Mouse (Mus musculus) hindbrain, embryonic 16.5 days (tissue): ENCODE data around the gene Ston2. TPM values are rescaled to one million over a fixed set of nuclear protein-coding genes. Genes with fewer than 3 reads are reported as not detected.
"Not testable (repeated sequence)": the region's sequence is repeated elsewhere in the genome, so short reads cannot be mapped to it uniquely, and the experiment has no call there.

Experiments used
- ATAC-seq: fragments of 200-750 bp; cut with Nextera tagmentation; 2 replicates; pipeline ENCODE4 v1.8.0; 2017; ENCODE audit warnings: moderate TSS enrichment, moderate library complexity
- H3K27ac ChIP-seq: fragments of 300-500 bp; sonication (generic); 2 replicates; pipeline ENCODE4 v1.5.1; 2014; ENCODE audit warnings: low read depth, mild to moderate bottlenecking, control low read depth, low read length, moderate library complexity
- H3K27me3 ChIP-seq: fragments of 300-500 bp; sonication (generic); replicated peaks from 2 replicates; pipeline ENCODE4 v1.6.1; 2014; ENCODE audit warnings: low read length; ENCODE audit not compliant: control insufficient read depth, insufficient read depth
- H3K36me3 ChIP-seq: fragments of 300-500 bp; sonication (generic); 2 replicates; pipeline ENCODE4 v1.6.1; 2014; ENCODE audit warnings: mild to moderate bottlenecking, low read length, moderate library complexity, mixed read lengths; ENCODE audit not compliant: control insufficient read depth, insufficient read depth
- H3K4me1 ChIP-seq: fragments of 300-500 bp; sonication (generic); 2 replicates; pipeline ENCODE4 v1.6.1; 2014; ENCODE audit warnings: low read depth, low read length; ENCODE audit not compliant: control insufficient read depth, insufficient read depth
- H3K4me2 ChIP-seq: fragments of 300-500 bp; sonication (generic); 2 replicates; pipeline ENCODE4 v1.6.1; 2014; ENCODE audit warnings: mild to moderate bottlenecking, low read length, control low read depth, moderate library complexity
- H3K4me3 ChIP-seq: fragments of 300-500 bp; sonication (generic); 2 replicates; pipeline ENCODE4 v1.5.1; 2014; ENCODE audit warnings: mild to moderate bottlenecking, low read length, control low read depth, moderate library complexity
- H3K9ac ChIP-seq: fragments of 300-500 bp; sonication (generic); 2 replicates; pipeline ENCODE4 v1.6.1; 2014; ENCODE audit warnings: low read depth, mild to moderate bottlenecking, control low read depth, low read length, moderate library complexity
- H3K9me3 ChIP-seq: fragments of 300-500 bp; sonication (generic); 2 replicates; pipeline ENCODE4 v1.6.1; 2014; ENCODE audit warnings: mild to moderate bottlenecking, low read length, moderate library complexity; ENCODE audit not compliant: control insufficient read depth
- WGBS: fragments of 180-500 bp; shearing (Covaris S2); extraction: QIAGEN DNeasy Blood & Tissue Kit; methylation state at CpG from one replicate; pipeline ENCODE4 v1.1.7; 2014; 5-methylcytosine and 5-hydroxymethylcytosine counted together
- polyA plus RNA-seq: library from polyadenylated mRNA; unstranded; fragments of >200 nt; fragmentation: Nextera tagmentation; extraction: Ambion mirVana; gene quantifications from 2 replicates; pipeline ENCODE4 v1.2.1, GENCODE M21; 2015

Ston2 gene
- polyA plus RNA-seq, 1 experiment from 2014 or later, result 7.1 TPM

DNA sequence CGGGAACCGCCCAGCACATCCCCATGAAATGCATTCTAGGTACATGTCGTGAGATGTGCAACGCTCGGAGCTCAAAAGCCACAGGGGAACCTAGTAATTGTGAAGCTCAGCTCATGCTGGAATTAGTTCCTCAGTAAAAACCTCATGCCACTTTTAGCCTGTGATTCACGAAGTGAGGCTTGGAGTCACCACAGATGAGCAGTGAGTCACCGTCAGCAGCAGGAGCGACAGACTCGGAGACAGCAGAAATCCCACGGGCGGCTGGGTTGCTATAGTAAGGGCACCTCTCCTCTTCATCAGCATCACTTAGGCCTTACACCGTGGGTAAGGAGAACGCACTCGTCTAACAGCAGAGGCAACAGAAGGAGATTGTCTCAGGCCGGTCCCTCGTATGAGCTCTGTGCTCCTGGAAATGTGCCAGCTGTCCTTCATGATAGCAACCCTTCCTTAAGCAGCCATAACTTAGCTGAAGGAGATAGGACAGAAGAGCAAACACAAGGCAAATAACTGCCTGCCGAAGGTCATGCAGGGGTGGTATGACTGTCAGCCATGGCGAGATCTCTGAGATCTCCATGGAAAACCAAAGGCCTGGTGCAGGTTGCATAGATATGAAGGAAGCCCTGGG is 39.8 kb downstream of the Ston2 start:
- no peak overlapping the region for H3K9ac ChIP-seq
- H3K4me1 ChIP-seq, result peaks cover 18% of the 10 kb centered on the region
- no peak overlapping the region for H3K27ac ChIP-seq
- H3K9me3 ChIP-seq, result no peaks in the 10 kb centered on the region
- no peaks in the 10 kb centered on the region for H3K36me3 ChIP-seq
- H3K27me3 ChIP-seq, result no peaks in the 10 kb centered on the region
- ATAC-seq, result 0 out of 2 replicates have a peak, but pooled peaks have one; percentile 17
- 51% methylated on average over 18 of the region's 18 CpGs for WGBS
- no peak overlapping the region for H3K4me3 ChIP-seq
- no peak overlapping the region for H3K4me2 ChIP-seq

- not testable (repeated sequence) for H3K4me3 ChIP-seq, H3K36me3 ChIP-seq, H3K9ac ChIP-seq, H3K27ac ChIP-seq, H3K4me2 ChIP-seq, H3K9me3 ChIP-seq, H3K27me3 ChIP-seq, ATAC-seq
- H3K4me1 ChIP-seq, result peaks cover 18% of the 10 kb centered on the region
- WGBS, result 91% methylated on average over 5 of the region's 5 CpGs
Measured at GRCm38 (mm10) chr12:91746839-91747238, 41.3 kb downstream of the Ston2 start.

DNA sequence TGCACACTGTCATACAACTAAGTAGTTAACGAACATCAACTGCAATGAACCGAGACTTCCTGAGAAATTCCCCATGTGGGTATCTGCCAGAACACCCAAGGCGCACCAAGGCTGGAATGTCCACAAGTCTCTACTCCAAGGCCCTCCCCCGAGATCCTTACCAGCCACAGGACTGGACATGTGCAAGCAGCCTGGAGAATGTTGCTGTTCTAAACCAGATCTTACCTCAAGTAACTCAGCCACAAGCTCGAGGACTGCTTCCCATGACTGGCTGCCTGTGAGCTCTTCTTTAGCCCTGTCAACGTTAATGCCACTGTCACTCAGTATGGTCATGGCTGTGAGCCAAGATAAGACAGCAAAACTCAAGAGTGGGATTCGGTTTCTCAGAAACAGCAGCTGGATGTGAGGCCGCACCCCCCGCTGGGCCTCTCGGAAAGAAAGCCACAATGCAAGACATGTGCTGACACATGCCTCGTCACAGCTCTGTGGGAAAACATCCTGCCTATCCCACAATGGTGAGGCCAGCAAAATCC is 42.4 kb downstream of the Ston2 start:
- H3K36me3 ChIP-seq, result no peaks in the 10 kb centered on the region
- H3K27ac ChIP-seq, result no peak overlapping the region
- H3K4me3 ChIP-seq, result no peak overlapping the region
- ATAC-seq, result no peak
- no peaks in the 10 kb centered on the region for H3K27me3 ChIP-seq
- 47% methylated on average over 11 of the region's 11 CpGs for WGBS
- H3K9ac ChIP-seq, result no peak overlapping the region
- H3K4me1 ChIP-seq, result peaks cover 18% of the 10 kb centered on the region
- H3K9me3 ChIP-seq, result no peaks in the 10 kb centered on the region
- H3K4me2 ChIP-seq, result no peak overlapping the region

GRCm38 (mm10) chr12:91744091-91744490 is 44.1 kb downstream of the Ston2 start:
- no peak for ATAC-seq
- peaks cover 10% of the 10 kb centered on the region for H3K4me1 ChIP-seq
- H3K4me3 ChIP-seq, result no peak overlapping the region
- no peaks in the 10 kb centered on the region for H3K9me3 ChIP-seq
- no peaks in the 10 kb centered on the region for H3K36me3 ChIP-seq
- H3K27ac ChIP-seq, result no peak overlapping the region
- H3K9ac ChIP-seq, result no peak overlapping the region
- H3K27me3 ChIP-seq, result no peaks in the 10 kb centered on the region
- no peak overlapping the region for H3K4me2 ChIP-seq
- WGBS, result 55% methylated on average over 6 of the region's 6 CpGs

- Histone ChIP-seq H3K4me3 (no peak overlapping the region), H3K27ac (no peak overlapping the region), H3K4me2 (no peak overlapping the region), H3K36me3 (no peaks in the 10 kb centered on the region), H3K9ac (no peak overlapping the region), H3K27me3 (no peaks in the 10 kb centered on the region), H3K4me1 (peaks cover 5% of the 10 kb centered on the region; the same call in 1 of the 2 replicates), H3K9me3 (no peaks in the 10 kb centered on the region)
- ATAC-seq, result no peak
- 95% methylated on average over 7 of the region's 7 CpGs for WGBS
Measured at GRCm38 (mm10) chr12:91742916-91743315, 45.3 kb downstream of the Ston2 start.

DNA sequence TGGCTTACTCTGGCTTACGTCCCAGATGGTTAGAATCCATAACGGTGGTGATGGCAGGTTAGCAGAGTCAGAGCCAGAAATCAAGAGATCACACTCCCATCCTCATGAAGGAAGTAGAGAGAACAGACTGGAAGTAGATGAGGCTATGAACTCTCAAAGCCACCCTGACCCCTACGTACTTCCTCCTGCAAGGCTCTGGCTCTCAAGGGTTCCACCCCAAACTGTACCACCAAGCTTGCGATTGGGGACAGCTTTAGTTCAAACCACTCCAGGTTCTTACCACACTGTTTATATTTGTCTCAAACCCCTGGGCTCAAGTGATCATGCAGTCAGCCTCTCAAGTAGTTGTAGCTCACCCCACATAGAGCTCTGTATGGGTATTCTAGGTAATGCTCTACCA is 49.8 kb downstream of the Ston2 start:
- Histone ChIP-seq H3K36me3 (no peaks in the 10 kb centered on the region), H3K27me3 (no peaks in the 10 kb centered on the region), H3K4me3 (no peak overlapping the region), H3K4me2 (no peak overlapping the region), H3K9ac (no peak overlapping the region), H3K27ac (no peak overlapping the region), H3K9me3 (no peaks in the 10 kb centered on the region), H3K4me1 (no peaks in the 10 kb centered on the region)
- 85% methylated on average over 4 of the region's 4 CpGs for WGBS
- ATAC-seq, result no peak

GRCm38 (mm10) chr12:91736221-91736980 is 51.8 kb downstream of the Ston2 start:
- Histone ChIP-seq H3K27ac (no peak overlapping the region), H3K4me2 (no peak overlapping the region), H3K27me3 (no peaks in the 10 kb centered on the region), H3K9me3 (no peaks in the 10 kb centered on the region), H3K9ac (no peak overlapping the region), H3K4me1 (no peaks in the 10 kb centered on the region), H3K4me3 (no peak overlapping the region), H3K36me3 (no peaks in the 10 kb centered on the region)
- ATAC-seq, result no peak
- WGBS, result 97% methylated on average over 15 of the region's 15 CpGs

DNA sequence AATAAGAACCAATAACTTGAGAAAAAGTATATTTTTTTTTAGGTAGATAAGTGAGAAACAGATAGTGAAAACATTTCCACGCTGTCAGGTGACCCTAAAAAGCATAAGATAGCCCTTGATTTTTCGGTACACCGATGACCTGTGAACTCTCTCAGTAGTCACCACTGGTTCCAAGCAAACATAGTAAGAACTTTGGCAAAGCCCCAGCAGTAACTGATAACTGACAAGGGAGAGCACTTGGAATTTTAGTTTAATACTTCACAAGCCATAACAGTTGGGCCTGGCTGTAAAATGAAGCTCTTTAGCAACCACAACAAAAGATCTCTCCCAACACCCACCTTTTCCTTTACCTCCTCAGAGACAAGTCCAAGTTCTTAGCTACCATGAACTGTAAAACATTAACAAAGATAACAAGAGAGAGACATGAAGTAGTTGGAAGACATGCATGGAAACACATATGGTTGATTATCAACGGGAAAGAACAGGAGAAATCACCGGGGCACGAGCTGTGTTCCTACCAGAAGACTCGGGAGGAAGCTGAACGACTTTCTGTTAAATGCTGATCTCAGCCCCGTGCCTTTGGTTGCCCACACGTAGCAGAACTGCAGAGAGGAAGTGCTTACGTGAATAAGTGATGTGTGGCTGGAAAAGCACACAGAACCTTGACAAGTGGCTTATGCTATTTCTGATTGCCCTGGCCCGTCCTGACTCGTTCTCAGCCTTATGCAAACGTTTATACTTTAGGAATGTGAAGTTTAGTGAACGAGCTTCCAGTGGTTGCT is 53.8 kb downstream of the Ston2 start:
- H3K4me2 ChIP-seq, result no peak overlapping the region

More for the DNA sequence above, 53.8 kb downstream of the Ston2 start:
- H3K27me3 ChIP-seq, result no peaks in the 10 kb centered on the region
- H3K4me1 ChIP-seq, result no peaks in the 10 kb centered on the region
- no peaks in the 10 kb centered on the region for H3K36me3 ChIP-seq
- 81% methylated on average over 15 of the region's 15 CpGs for WGBS
- no peaks in the 10 kb centered on the region for H3K9me3 ChIP-seq
- no peak overlapping the region for H3K4me3 ChIP-seq
- no peak for ATAC-seq
- no peak overlapping the region for H3K27ac ChIP-seq
- H3K9ac ChIP-seq, result no peak overlapping the region
